Comparison of ENCODE assay signal across 7 mouse cellular contexts in genomic region chr13:72769007-72769595, GRCm38 (mm10).
DNase-seq lines count a peak whose midpoint lies in the region; ATAC-seq and TF ChIP-seq lines count a peak whose summit lies in the region.

No protein-coding gene starts in this region.

- TF ChIP-seq CTCF in layer of hippocampus, adult 2 months (conservative IDR thresholded peaks at IDR 0.05), result peak; percentile 63
- TF ChIP-seq CTCF in liver, postnatal 0 days (IDR thresholded peaks at IDR 0.05; ENCODE audit: low read depth), result no peak

- H3K9me3 ChIP-seq in hindbrain, embryonic 14.5 days (ENCODE audit: control insufficient read depth, low read length), result peaks cover 4% of the 10 kb centered on the region; the same call in 1 of the 2 replicates
- H3K9me3 ChIP-seq in hindbrain, embryonic 13.5 days, result no peaks in the 10 kb centered on the region
- H3K9me3 ChIP-seq in liver, postnatal 0 days (ENCODE audit: low read length), result peaks cover 3% of the 10 kb centered on the region; the same call in 1 of the 2 replicates

- no peak overlapping the region for H3K4me2 ChIP-seq in hindbrain, embryonic 14.5 days (replicated peaks)
- H3K4me2 ChIP-seq in hindbrain, embryonic 13.5 days, result no peak overlapping the region
- no peak overlapping the region for H3K4me2 ChIP-seq in liver, postnatal 0 days (ENCODE audit: low read depth, low read length)

- no peaks in the 10 kb centered on the region for H3K27me3 ChIP-seq in hindbrain, embryonic 14.5 days (ENCODE audit: control insufficient read depth, insufficient read depth, low read length)
- H3K27me3 ChIP-seq in hindbrain, embryonic 13.5 days, result peaks cover 17% of the 10 kb centered on the region
- H3K27me3 ChIP-seq in liver, postnatal 0 days (ENCODE audit: insufficient read depth, low read length), result no peaks in the 10 kb centered on the region

- peak; percentile 70 for DNase-seq in hindbrain, embryonic 14.5 days (ENCODE audit: low spot score)
- DNase-seq in layer of hippocampus, adult 2 months (ENCODE audit: low spot score in 2 of 2), result peak; percentile 57 to 58
- peak; percentile 32 for DNase-seq in retina, postnatal 1 day
- no peak for DNase-seq in liver, postnatal 0 days
- no peak for DNase-seq in adrenal gland, adult (ENCODE audit: inconsistent age in 2 of 2, low spot score in 1 of 2)

- H3K9ac ChIP-seq in hindbrain, embryonic 14.5 days, result no peak overlapping the region
- H3K9ac ChIP-seq in hindbrain, embryonic 13.5 days, result no peak overlapping the region
- no peak overlapping the region for H3K9ac ChIP-seq in liver, postnatal 0 days (replicated peaks)

- TF ChIP-seq EP300 in liver, postnatal 0 days (IDR thresholded peaks at IDR 0.05; ENCODE audit: low read depth), result no peak

- H3K27ac ChIP-seq in hindbrain, embryonic 14.5 days, result no peak overlapping the region
- no peak overlapping the region for H3K27ac ChIP-seq in hindbrain, embryonic 13.5 days
- no peak overlapping the region for H3K27ac ChIP-seq in layer of hippocampus, adult 2 months
- no peak overlapping the region for H3K27ac ChIP-seq in liver, postnatal 0 days (ENCODE audit: low read depth)

- no peak for ATAC-seq in hindbrain, embryonic 14.5 days (ENCODE audit: low FRiP score)
- no peak for ATAC-seq in hindbrain, embryonic 13.5 days (ENCODE audit: low FRiP score)
- peak; percentile 99 for ATAC-seq in frontal cortex, adult (ENCODE audit: low TSS enrichment)
- ATAC-seq in liver, postnatal 0 days, result no peak

- no peak overlapping the region for H3K4me3 ChIP-seq in hindbrain, embryonic 14.5 days (replicated peaks; ENCODE audit: low read length)
- no peak overlapping the region for H3K4me3 ChIP-seq in hindbrain, embryonic 13.5 days
- H3K4me3 ChIP-seq in layer of hippocampus, adult 2 months, result no peak overlapping the region
- H3K4me3 ChIP-seq in liver, postnatal 0 days (ENCODE audit: low read depth, low read length), result no peak overlapping the region

- H3K4me1 ChIP-seq in hindbrain, embryonic 14.5 days (replicated peaks; ENCODE audit: control insufficient read depth, insufficient read depth, low read length), result no peaks in the 10 kb centered on the region
- 0 out of 2 replicates have a peak, but pooled peaks cover 4% of the 10 kb centered on the region for H3K4me1 ChIP-seq in hindbrain, embryonic 13.5 days (replicated peaks)
- no peaks in the 10 kb centered on the region for H3K4me1 ChIP-seq in liver, postnatal 0 days (ENCODE audit: insufficient read depth)

- 60% methylated on average over 12 of the region's 12 CpGs for WGBS in hindbrain, embryonic 14.5 days
- 60% methylated on average over 12 of the region's 12 CpGs for WGBS in hindbrain, embryonic 13.5 days
- 57% methylated on average over 12 of the region's 12 CpGs for WGBS in liver, postnatal 0 days (ENCODE audit: insufficient replicate concordance)

- no peaks in the 10 kb centered on the region for H3K36me3 ChIP-seq in hindbrain, embryonic 14.5 days (replicated peaks; ENCODE audit: control insufficient read depth, insufficient read depth)
- no peaks in the 10 kb centered on the region for H3K36me3 ChIP-seq in hindbrain, embryonic 13.5 days
- H3K36me3 ChIP-seq in liver, postnatal 0 days (replicated peaks; ENCODE audit: insufficient read depth, low read length), result no peaks in the 10 kb centered on the region

Comparison
In these comparisons a context has a peak if more than half of its experiments do, and no peak if none do; other contexts are left out.
1. DNase-seq: peak in hindbrain, embryonic 14.5 days (single experiment), layer of hippocampus, adult 2 months (2 of 2) and retina, postnatal 1 day (single experiment); none in liver, postnatal 0 days (single experiment) and adrenal gland, adult (0 of 2).